Mouse (Mus musculus) embryonic facial prominence, embryonic 14.5 days (tissue): ENCODE measurements around the gene Szrd1. TPM values are rescaled to one million over a fixed set of nuclear protein-coding genes. Genes with fewer than 3 reads are reported as not detected.
A peak's percentile ranks its signal among the peaks of the same experiment; 100 is the strongest.
"Not testable (repeated sequence)": the region's sequence is repeated elsewhere in the genome, so short reads cannot be mapped to it uniquely, and the experiment has no call there.

Experiments
- ATAC-seq: fragments of 200-750 bp; cut with Nextera tagmentation; 2 replicates; pipeline ENCODE4 v1.8.0; 2017; ENCODE audit warnings: low read depth, moderate number of reproducible peaks, moderate TSS enrichment
- DNase-seq: peaks from one replicate; pipeline ENCODE4 v3.0.0-alpha.2; 2015; ENCODE audit warnings: low spot score
- H3K27ac ChIP-seq: fragments of 300-500 bp; sonication (generic); replicated peaks from 2 replicates; pipeline ENCODE4 v1.5.1; 2014; ENCODE audit warnings: low read depth, mild to moderate bottlenecking, low read length, moderate library complexity
- H3K27me3 ChIP-seq: fragments of 300-500 bp; sonication (generic); replicated peaks from 2 replicates; pipeline ENCODE4 v1.6.1; 2014; ENCODE audit warnings: low read length; ENCODE audit not compliant: control insufficient read depth, insufficient read depth
- H3K36me3 ChIP-seq: fragments of 300-500 bp; sonication (generic); 2 replicates; pipeline ENCODE4 v1.6.1; 2014; ENCODE audit warnings: low read length, mixed read lengths; ENCODE audit not compliant: control insufficient read depth, insufficient read depth
- H3K4me1 ChIP-seq: fragments of 300-500 bp; sonication (generic); 2 replicates; pipeline ENCODE4 v1.6.1; 2014; ENCODE audit warnings: antibody characterized with exemption, low read length; ENCODE audit not compliant: control insufficient read depth, insufficient read depth
- H3K4me2 ChIP-seq: fragments of 300-500 bp; sonication (generic); 2 replicates; pipeline ENCODE4 v1.6.1; 2014; ENCODE audit warnings: low read depth, mild to moderate bottlenecking, low read length, moderate library complexity, mixed read lengths
- H3K4me3 ChIP-seq: fragments of 300-500 bp; sonication (generic); 2 replicates; pipeline ENCODE4 v1.5.1; 2014; ENCODE audit warnings: low read depth, mild to moderate bottlenecking, low read length
- H3K9ac ChIP-seq: fragments of 300-500 bp; sonication (generic); 2 replicates; pipeline ENCODE4 v1.6.1; 2014; ENCODE audit warnings: low read depth, mild to moderate bottlenecking, low read length, moderate library complexity, mixed read lengths
- H3K9me3 ChIP-seq: fragments of 300-500 bp; sonication (generic); 2 replicates; pipeline ENCODE4 v1.6.1; 2016; ENCODE audit warnings: low read length; ENCODE audit not compliant: control insufficient read depth
- WGBS: fragments of 180-500 bp; shearing (Covaris S2); extraction: QIAGEN DNeasy Blood & Tissue Kit; methylation state at CpG from one replicate; pipeline ENCODE4 v1.1.7; 2014; 5-methylcytosine and 5-hydroxymethylcytosine counted together
- polyA plus RNA-seq: library from polyadenylated mRNA; unstranded; fragments of >200 nt; fragmentation: Nextera tagmentation; extraction: Ambion mirVana; gene quantifications from 2 replicates; pipeline ENCODE4 v1.2.1, GENCODE M21; 2014

Szrd1 gene
- polyA plus RNA-seq, 1 experiment from 2014 or later = 38.7 TPM

DNA sequence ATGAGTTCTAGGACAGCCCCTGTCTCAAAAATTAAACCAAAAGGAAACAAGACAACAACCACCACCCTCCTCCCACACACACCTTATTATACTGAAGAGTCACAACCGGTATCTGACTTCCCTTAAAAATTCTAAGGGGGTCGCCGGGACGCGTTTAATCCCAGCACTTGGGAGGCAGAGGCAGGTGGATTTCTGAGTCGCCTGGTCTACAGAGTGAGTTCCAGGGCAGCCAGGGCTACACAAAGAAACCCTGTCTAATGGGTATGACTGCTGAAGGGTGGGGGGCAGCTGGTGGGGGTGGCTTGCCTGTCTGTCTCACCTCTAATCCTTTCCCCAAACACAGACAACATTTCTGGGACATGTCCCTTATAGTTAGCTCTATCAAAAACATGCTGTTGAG lies 1.4 kb upstream of the Szrd1 start:
- ATAC-seq (no peak), DNase-seq (no peak)
- no peaks in the 10 kb centered on the region for H3K27me3 ChIP-seq
- peaks cover 20% of the 10 kb centered on the region for H3K4me1 ChIP-seq
- no peaks in the 10 kb centered on the region for H3K36me3 ChIP-seq
- H3K9me3 ChIP-seq = no peaks in the 10 kb centered on the region
- H3K4me2 ChIP-seq = no peak overlapping the region
- no peak overlapping the region for H3K9ac ChIP-seq
- no peak overlapping the region for H3K4me3 ChIP-seq
- no peak overlapping the region for H3K27ac ChIP-seq
- whole genome bisulfite sequencing = 91% methylated on average over 6 of the region's 6 CpGs

- not testable (repeated sequence) for H3K9me3 ChIP-seq, H3K27me3 ChIP-seq, ATAC-seq, H3K4me2 ChIP-seq, H3K4me3 ChIP-seq, H3K36me3 ChIP-seq, DNase-seq, H3K9ac ChIP-seq, H3K27ac ChIP-seq
- H3K4me1 ChIP-seq = peaks cover 21% of the 10 kb centered on the region
- 85% methylated on average over 9 of the region's 9 CpGs for WGBS
These were observed 779 bp upstream of the Szrd1 start for GRCm38 (mm10) chr4:141140354-141140753.

DNA sequence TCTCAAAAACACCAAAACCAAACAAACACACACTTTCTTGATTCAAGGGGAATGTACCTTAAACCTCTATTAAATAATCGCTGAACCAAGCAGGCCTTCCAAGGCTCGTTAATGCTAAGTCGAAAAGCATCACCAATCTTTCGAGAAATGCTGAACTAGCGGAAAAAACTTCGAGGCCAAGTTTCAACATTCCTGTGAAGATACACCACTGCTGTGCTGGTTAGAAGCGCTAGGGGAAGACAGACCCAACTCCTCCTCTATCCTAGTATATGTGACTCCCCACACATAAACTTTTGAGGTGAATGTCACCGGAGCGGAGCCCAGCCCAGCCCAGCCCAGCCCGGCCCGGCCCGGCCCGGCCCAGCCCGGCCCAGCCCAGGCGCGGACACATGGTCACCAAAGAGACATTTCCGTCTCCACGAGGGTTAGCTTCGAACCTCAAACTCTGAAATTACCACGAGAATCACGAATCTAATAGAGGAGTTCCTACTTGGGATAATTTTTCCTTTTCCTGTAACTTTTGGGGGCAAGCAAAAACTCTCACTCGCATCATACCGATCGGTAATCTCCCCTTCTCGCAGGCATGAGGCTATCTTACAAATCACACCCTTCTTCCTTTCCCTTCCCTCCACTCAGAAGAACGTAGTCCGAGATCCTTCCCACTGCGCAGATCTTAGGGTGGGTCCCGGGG lies 1.0 kb downstream of the Szrd1 start:
- Histone ChIP-seq H3K27ac (peak overlapping the region; percentile 96), H3K4me3 (peak overlapping the region; percentile 69), H3K27me3 (no peaks in the 10 kb centered on the region), H3K4me2 (peak overlapping the region; percentile 71), H3K36me3 (no peaks in the 10 kb centered on the region), H3K4me1 (peaks cover 35% of the 10 kb centered on the region), H3K9ac (peak overlapping the region; percentile 80), H3K9me3 (no peaks in the 10 kb centered on the region)
- WGBS = 1% methylated on average over 29 of the region's 29 CpGs
- ATAC-seq (peak; percentile 2; the same call in 1 of the 2 replicates), DNase-seq (peak; percentile 78)

DNA sequence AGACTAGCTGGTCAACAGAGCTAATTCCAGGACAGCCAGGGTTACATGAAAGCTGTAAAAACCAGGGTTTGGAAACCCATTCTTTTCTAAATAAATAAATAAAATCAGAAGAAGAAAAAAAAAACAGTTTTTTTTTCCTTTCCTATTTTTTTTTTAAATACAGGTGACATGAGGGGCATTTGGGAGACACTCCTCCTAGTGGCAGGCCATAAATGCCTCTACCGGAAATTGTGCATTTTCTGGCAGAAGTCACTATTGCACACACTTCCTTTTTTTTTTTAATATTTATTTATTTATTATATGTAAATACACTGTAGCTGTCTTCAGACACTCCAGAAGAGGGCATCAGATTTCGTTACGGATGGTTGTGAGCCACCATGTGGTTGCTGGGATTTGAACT lies 1.8 kb downstream of the Szrd1 start:
- H3K4me2 ChIP-seq = peak overlapping the region; percentile 71
- not testable (repeated sequence) for H3K9me3 ChIP-seq, H3K9ac ChIP-seq, H3K36me3 ChIP-seq, DNase-seq, ATAC-seq, H3K27me3 ChIP-seq
- H3K4me1 ChIP-seq = peaks cover 35% of the 10 kb centered on the region
- H3K27ac ChIP-seq = peak overlapping the region; percentile 96; the same call in 1 of the 2 replicates
- peak overlapping the region; percentile 69; the same call in 1 of the 2 replicates for H3K4me3 ChIP-seq
- 76% methylated on average over 1 of the region's 3 CpGs for WGBS

- Histone ChIP-seq H3K4me3 (no peak overlapping the region), H3K4me1 (peaks cover 43% of the 10 kb centered on the region), H3K4me2 (no peak overlapping the region), H3K27ac (no peak overlapping the region), H3K9ac (no peak overlapping the region), H3K27me3 (no peaks in the 10 kb centered on the region), H3K36me3 (no peaks in the 10 kb centered on the region), H3K9me3 (no peaks in the 10 kb centered on the region)
- ATAC-seq = no peak
- no peak for DNase-seq
- 77% methylated on average over 7 of the region's 7 CpGs for WGBS
These were observed 3.4 kb downstream of the Szrd1 start for GRCm38 (mm10) chr4:141136126-141136525.

DNA sequence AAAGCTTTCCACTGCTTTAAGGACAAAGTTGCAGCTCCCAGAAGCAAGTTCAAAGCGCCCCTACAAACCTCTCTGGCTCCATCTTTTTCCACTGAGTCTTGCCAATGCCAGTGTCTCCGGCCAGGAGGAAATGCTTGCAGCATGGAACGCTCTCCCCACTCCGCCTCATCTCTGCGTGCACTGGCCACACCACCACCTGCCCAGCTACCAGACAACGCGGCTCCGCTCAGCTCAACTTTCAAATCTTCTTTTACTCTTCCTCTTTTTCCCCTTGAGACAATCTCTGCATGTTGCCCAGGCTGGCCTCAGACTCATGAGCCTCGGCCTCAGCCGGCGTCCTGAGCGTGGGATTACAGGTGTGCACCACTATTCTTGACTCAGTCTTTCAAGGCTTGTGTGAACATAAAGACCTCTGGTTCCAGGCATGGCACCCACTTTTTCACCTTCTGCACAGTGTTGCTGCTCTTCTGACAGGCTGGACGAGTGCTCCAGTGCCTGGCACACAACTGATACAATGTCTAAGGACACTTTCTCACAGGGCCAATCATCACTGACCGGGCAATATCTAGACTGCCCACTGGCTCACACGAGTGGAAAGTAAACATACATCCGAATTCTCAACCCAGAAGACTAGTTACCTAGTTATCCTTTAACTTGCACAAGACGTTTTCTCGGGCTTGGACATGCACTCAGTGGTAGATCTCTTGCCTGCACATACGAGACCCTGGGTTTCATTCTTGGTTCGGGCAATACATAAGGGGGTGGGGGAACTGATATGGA lies 4.6 kb downstream of the Szrd1 start:
- H3K27me3 ChIP-seq = no peaks in the 10 kb centered on the region
- ATAC-seq (no peak), DNase-seq (peak; percentile 31)
- peaks cover 49% of the 10 kb centered on the region for H3K4me1 ChIP-seq
- no peak overlapping the region for H3K4me3 ChIP-seq
- H3K27ac ChIP-seq = no peak overlapping the region
- 77% methylated on average over 20 of the region's 20 CpGs for WGBS
- no peak overlapping the region for H3K9ac ChIP-seq
- H3K9me3 ChIP-seq = no peaks in the 10 kb centered on the region
- H3K4me2 ChIP-seq = no peak overlapping the region
- no peaks in the 10 kb centered on the region for H3K36me3 ChIP-seq

GRCm38 (mm10) chr4:141134031-141134441 lies 5.5 kb downstream of the Szrd1 start:
- H3K27ac ChIP-seq = peak overlapping the region; percentile 17
- no peak overlapping the region for H3K4me2 ChIP-seq
- peaks cover 53% of the 10 kb centered on the region for H3K4me1 ChIP-seq
- ATAC-seq (no peak), DNase-seq (no peak)
- H3K9ac ChIP-seq = no peak overlapping the region
- H3K36me3 ChIP-seq = no peaks in the 10 kb centered on the region
- no peaks in the 10 kb centered on the region for H3K27me3 ChIP-seq
- H3K9me3 ChIP-seq = no peaks in the 10 kb centered on the region
- WGBS = 48% methylated on average over 8 of the region's 8 CpGs
- no peak overlapping the region for H3K4me3 ChIP-seq

GRCm38 (mm10) chr4:141133227-141133626 lies 6.3 kb downstream of the Szrd1 start:
- H3K9ac ChIP-seq = no peak overlapping the region
- H3K9me3 ChIP-seq = no peaks in the 10 kb centered on the region
- no peak overlapping the region for H3K4me3 ChIP-seq
- H3K27ac ChIP-seq = no peak overlapping the region
- peak; percentile 55 for DNase-seq
- H3K4me1 ChIP-seq = peaks cover 52% of the 10 kb centered on the region
- no peak for ATAC-seq
- H3K36me3 ChIP-seq = no peaks in the 10 kb centered on the region
- 40% methylated on average over 8 of the region's 8 CpGs for WGBS
- H3K27me3 ChIP-seq = no peaks in the 10 kb centered on the region
- H3K4me2 ChIP-seq = no peak overlapping the region
